ENCODE assay signal across 28 mouse cellular contexts in genomic region chr5:80611571-80611970, GRCm38 (mm10).
"Had no signal": no experiment of that assay in that cellular context is flagged by ENCODE, and none has a peak within 500 bp of the region (broad histone marks: within the 10 kb centered on the region; RNA-seq: fewer than 3 reads in every experiment).

No protein-coding gene starts in this region.

- H3K9ac ChIP-seq: embryonic facial prominence, embryonic 12.5 days; embryonic facial prominence, embryonic 13.5 days; embryonic facial prominence, embryonic 15.5 days; forebrain, embryonic 12.5 days; forebrain, embryonic 13.5 days; forebrain, postnatal 0 days had no signal

- H3K4me2 ChIP-seq: embryonic facial prominence, embryonic 12.5 days; embryonic facial prominence, embryonic 13.5 days; embryonic facial prominence, embryonic 15.5 days; forebrain, embryonic 12.5 days; forebrain, embryonic 13.5 days had no signal

- H3K27ac ChIP-seq: embryonic facial prominence, embryonic 10.5 days; embryonic facial prominence, embryonic 12.5 days; embryonic facial prominence, embryonic 13.5 days; embryonic facial prominence, embryonic 15.5 days; forebrain, embryonic 10.5 days; forebrain, embryonic 12.5 days; forebrain, embryonic 13.5 days; gastrocnemius, adult 2 months; heart, adult 2 months; heart, embryonic 10.5 days had no signal

- DNase-seq: cerebellum, adult 8-10 months; cerebellum, adult 9-10 months; cerebellum, adult 9-11 months; cerebellum, postnatal 10 days; cerebellum, postnatal 14 days; cerebellum, postnatal 25 days; cerebellum, postnatal 36 days; embryo, embryonic 11 days; forebrain, postnatal 0 days; gastrocnemius, adult 2 months; gastrocnemius, postnatal 10 days; gastrocnemius, postnatal 14 days; gastrocnemius, postnatal 25 days; gastrocnemius, postnatal 36 days; heart, adult 11 months; heart, adult 18-20 months; heart, adult 2 months had no signal

- ATAC-seq: forebrain, embryonic 13.5 days; forebrain, embryonic 14.5 days; forebrain, embryonic 16.5 days; forebrain, postnatal 0 days had no signal

- H3K4me1 ChIP-seq: embryonic facial prominence, embryonic 10.5 days; embryonic facial prominence, embryonic 12.5 days; embryonic facial prominence, embryonic 13.5 days; embryonic facial prominence, embryonic 15.5 days; forebrain, embryonic 10.5 days; forebrain, embryonic 12.5 days; forebrain, embryonic 13.5 days; heart, embryonic 10.5 days had no signal

- H3K9me3 ChIP-seq: embryonic facial prominence, embryonic 10.5 days; embryonic facial prominence, embryonic 12.5 days; embryonic facial prominence, embryonic 13.5 days; embryonic facial prominence, embryonic 15.5 days; forebrain, embryonic 10.5 days; forebrain, embryonic 12.5 days; forebrain, embryonic 13.5 days; heart, embryonic 10.5 days had no signal

- H3K4me3 ChIP-seq: embryonic facial prominence, embryonic 10.5 days; embryonic facial prominence, embryonic 12.5 days; embryonic facial prominence, embryonic 13.5 days; embryonic facial prominence, embryonic 15.5 days; erythroblast, embryonic 14.5 days; forebrain, embryonic 10.5 days; forebrain, embryonic 12.5 days; forebrain, embryonic 13.5 days; gastrocnemius, adult 2 months; heart, adult 2 months; heart, embryonic 10.5 days had no signal

- H3K27me3 ChIP-seq: embryonic facial prominence, embryonic 12.5 days; embryonic facial prominence, embryonic 13.5 days; embryonic facial prominence, embryonic 15.5 days; forebrain, embryonic 12.5 days; forebrain, embryonic 13.5 days had no signal

- H3K36me3 ChIP-seq: embryonic facial prominence, embryonic 10.5 days; embryonic facial prominence, embryonic 12.5 days; embryonic facial prominence, embryonic 13.5 days; embryonic facial prominence, embryonic 15.5 days; forebrain, embryonic 10.5 days; forebrain, embryonic 12.5 days; heart, embryonic 10.5 days had no signal
